Mouse (Mus musculus): ENCODE data around the gene Trim43a. TPM values are rescaled to one million over a fixed set of nuclear protein-coding genes. Genes with fewer than 3 reads are reported as not detected.
"Not testable (repeated sequence)": the region's sequence is repeated elsewhere in the genome, so short reads cannot be mapped to it uniquely, and the experiment has no call there.

Trim43a gene
- total RNA-seq (2014; fragmentation: Nextera tagmentation) = 5.3 TPM in 1 of 2 replicates, not detected in the other
- total RNA-seq (2017) = 0.12 and 0.22 TPM in 2 replicates
- not detected in 2 replicates for polyA plus RNA-seq (2012)

- not testable (repeated sequence) for ATAC-seq (ENCODE audit: extremely low read depth, insufficient number of reproducible peaks, low FRiP score, poor library complexity, severe bottlenecking); H3K4me1 ChIP-seq (ENCODE audit: insufficient read depth, low read depth, low read length); H3K9me3 ChIP-seq (replicated peaks); H3K4me3 ChIP-seq (ENCODE audit: low read depth, low read length); H3K27me3 ChIP-seq (ENCODE audit: insufficient read depth, low read length); H3K36me3 ChIP-seq (replicated peaks); DNase-seq (ENCODE audit: low spot score)
Measured at GRCm38 (mm10) chr9:88580591-88580990, at the start of gene Trim43a. Gene Trim43a (plus strand): TSS chr9:88580891.

- Histone ChIP-seq H3K4me3 (ENCODE audit: low read depth, low read length) (no peak overlapping the region), H3K36me3 (replicated peaks) (no peaks in the 10 kb centered on the region), H3K4me1 (ENCODE audit: insufficient read depth, low read depth, low read length) (peaks cover 27% of the 10 kb centered on the region), H3K27me3 (ENCODE audit: insufficient read depth, low read length) (peaks cover 4% of the 10 kb centered on the region; the same call in 1 of the 2 replicates), H3K9me3 (replicated peaks) (no peaks in the 10 kb centered on the region)
- no peak for TF ChIP-seq POLR2AphosphoS5 (IDR thresholded peaks at IDR 0.05; ENCODE audit: insufficient replicate concordance, low read depth, low read length)
- no peak for TF ChIP-seq TAL1 (conservative IDR thresholded peaks at IDR 0.05; ENCODE audit: low read depth, low read length)
- TF ChIP-seq CTCF (IDR thresholded peaks at IDR 0.05; ENCODE audit: low read depth, low read length) = no peak
- no peak for TF ChIP-seq GATA1 (IDR thresholded peaks at IDR 0.05; ENCODE audit: borderline replicate concordance, low read length)
- no peak for TF ChIP-seq GATA2 (IDR thresholded peaks at IDR 0.05; ENCODE audit: borderline replicate concordance, low read depth, low read length)
- DNase-seq (ENCODE audit: low spot score) (no peak), ATAC-seq (ENCODE audit: extremely low read depth, insufficient number of reproducible peaks, low FRiP score, poor library complexity, severe bottlenecking) (no peak)
Measured at GRCm38 (mm10) chr9:88534093-88534492, 46.6 kb upstream of the Trim43a start.

- no peaks in the 10 kb centered on the region for H3K27me3 ChIP-seq (ENCODE audit: insufficient read depth, low read length)
- TF ChIP-seq GATA1 (IDR thresholded peaks at IDR 0.05; ENCODE audit: borderline replicate concordance, low read length) (no peak), GATA2 (IDR thresholded peaks at IDR 0.05; ENCODE audit: borderline replicate concordance, low read depth, low read length) (no peak), TAL1 (conservative IDR thresholded peaks at IDR 0.05; ENCODE audit: low read depth, low read length) (no peak), CTCF (IDR thresholded peaks at IDR 0.05; ENCODE audit: low read depth, low read length) (no peak), POLR2AphosphoS5 (IDR thresholded peaks at IDR 0.05; ENCODE audit: insufficient replicate concordance, low read depth, low read length) (no peak)
- peaks cover 3% of the 10 kb centered on the region; the same call in 1 of the 2 replicates for H3K4me1 ChIP-seq (ENCODE audit: insufficient read depth, low read depth, low read length)
- ATAC-seq (ENCODE audit: extremely low read depth, insufficient number of reproducible peaks, low FRiP score, poor library complexity, severe bottlenecking) (no peak), DNase-seq (ENCODE audit: low spot score) (no peak)
- no peaks in the 10 kb centered on the region for H3K36me3 ChIP-seq (replicated peaks)
- no peaks in the 10 kb centered on the region for H3K9me3 ChIP-seq (replicated peaks)
- H3K4me3 ChIP-seq (ENCODE audit: low read depth, low read length) = no peak overlapping the region
Measured at GRCm38 (mm10) chr9:88539546-88540224, 41.0 kb upstream of the Trim43a start.

GRCm38 (mm10) chr9:88542816-88543215, 37.9 kb upstream of the Trim43a start:
- no peaks in the 10 kb centered on the region for H3K9me3 ChIP-seq (replicated peaks)
- no peak for DNase-seq (ENCODE audit: low spot score)
- no peak for TF ChIP-seq GATA1 (IDR thresholded peaks at IDR 0.05; ENCODE audit: borderline replicate concordance, low read length)
- peaks cover 16% of the 10 kb centered on the region for H3K4me1 ChIP-seq (ENCODE audit: insufficient read depth, low read depth, low read length)
- peak; percentile 31; the same call in 1 of the 2 replicates for ATAC-seq (ENCODE audit: extremely low read depth, insufficient number of reproducible peaks, low FRiP score, poor library complexity, severe bottlenecking)
- H3K27me3 ChIP-seq (ENCODE audit: insufficient read depth, low read length) = no peaks in the 10 kb centered on the region
- no peaks in the 10 kb centered on the region for H3K36me3 ChIP-seq (replicated peaks)
- no peak overlapping the region for H3K4me3 ChIP-seq (ENCODE audit: low read depth, low read length)

- no peak overlapping the region for H3K4me3 ChIP-seq (ENCODE audit: low read depth, low read length)
- H3K27me3 ChIP-seq (ENCODE audit: insufficient read depth, low read length) = no peaks in the 10 kb centered on the region
- DNase-seq (ENCODE audit: low spot score) (no peak), ATAC-seq (ENCODE audit: extremely low read depth, insufficient number of reproducible peaks, low FRiP score, poor library complexity, severe bottlenecking) (no peak)
- peaks cover 29% of the 10 kb centered on the region for H3K4me1 ChIP-seq (ENCODE audit: insufficient read depth, low read depth, low read length)
- no peaks in the 10 kb centered on the region for H3K9me3 ChIP-seq (replicated peaks)
- peaks cover 9% of the 10 kb centered on the region for H3K36me3 ChIP-seq (replicated peaks)
- no peak for TF ChIP-seq POLR2AphosphoS5 (IDR thresholded peaks at IDR 0.05; ENCODE audit: insufficient replicate concordance, low read depth, low read length)
- TF ChIP-seq GATA2 (IDR thresholded peaks at IDR 0.05; ENCODE audit: borderline replicate concordance, low read depth, low read length) = no peak
- TF ChIP-seq CTCF (IDR thresholded peaks at IDR 0.05; ENCODE audit: low read depth, low read length) = no peak
Measured at GRCm38 (mm10) chr9:88545534-88545933, 35.2 kb upstream of the Trim43a start.

- ATAC-seq (ENCODE audit: extremely low read depth, insufficient number of reproducible peaks, low FRiP score, poor library complexity, severe bottlenecking) = no peak
- peak; percentile 30 for DNase-seq (ENCODE audit: low spot score)
- Histone ChIP-seq H3K27me3 (ENCODE audit: insufficient read depth, low read length) (no peaks in the 10 kb centered on the region), H3K4me1 (ENCODE audit: insufficient read depth, low read depth, low read length) (peaks cover 32% of the 10 kb centered on the region), H3K36me3 (replicated peaks) (peaks cover 13% of the 10 kb centered on the region), H3K4me3 (ENCODE audit: low read depth, low read length) (no peak overlapping the region), H3K9me3 (replicated peaks) (no peaks in the 10 kb centered on the region)
- no peak for TF ChIP-seq TAL1 (conservative IDR thresholded peaks at IDR 0.05; ENCODE audit: low read depth, low read length)
- TF ChIP-seq CTCF (IDR thresholded peaks at IDR 0.05; ENCODE audit: low read depth, low read length) = peak; percentile 70
Measured at GRCm38 (mm10) chr9:88546166-88546565, 34.5 kb upstream of the Trim43a start.

GRCm38 (mm10) chr9:88546657-88547056, 34.0 kb upstream of the Trim43a start:
- H3K9me3 ChIP-seq (replicated peaks) = no peaks in the 10 kb centered on the region
- peaks cover 15% of the 10 kb centered on the region for H3K36me3 ChIP-seq (replicated peaks)
- DNase-seq (ENCODE audit: low spot score) (no peak), ATAC-seq (ENCODE audit: extremely low read depth, insufficient number of reproducible peaks, low FRiP score, poor library complexity, severe bottlenecking) (no peak)
- no peaks in the 10 kb centered on the region for H3K27me3 ChIP-seq (ENCODE audit: insufficient read depth, low read length)
- H3K4me3 ChIP-seq (ENCODE audit: low read depth, low read length) = no peak overlapping the region
- TF ChIP-seq GATA2 (IDR thresholded peaks at IDR 0.05; ENCODE audit: borderline replicate concordance, low read depth, low read length) (no peak), POLR2AphosphoS5 (IDR thresholded peaks at IDR 0.05; ENCODE audit: insufficient replicate concordance, low read depth, low read length) (no peak), CTCF (IDR thresholded peaks at IDR 0.05; ENCODE audit: low read depth, low read length) (no peak), TAL1 (conservative IDR thresholded peaks at IDR 0.05; ENCODE audit: low read depth, low read length) (no peak), GATA1 (IDR thresholded peaks at IDR 0.05; ENCODE audit: borderline replicate concordance, low read length) (no peak)
- peaks cover 32% of the 10 kb centered on the region for H3K4me1 ChIP-seq (ENCODE audit: insufficient read depth, low read depth, low read length)

All from G1E (cell line).